Mouse (Mus musculus): ENCODE data around the gene Acaa1b.

Gene Acaa1b

GRCm38 (mm10) chr9:119143372-119143771 is 13.5 kb downstream of the Acaa1b start:
- DNase-seq = peak; percentile 26 to 62

GRCm38 (mm10) chr9:119142066-119142465 is 14.8 kb downstream of the Acaa1b start:
- DNase-seq = no peak

- DNase-seq = peak; percentile 32 to 57
Measured at GRCm38 (mm10) chr9:119138836-119139235, 18.1 kb downstream of the Acaa1b start.

- no peak for DNase-seq
Measured at GRCm38 (mm10) chr9:119130692-119131091, 26.2 kb downstream of the Acaa1b start.

- DNase-seq = peak; percentile 46 to 55
Measured at GRCm38 (mm10) chr9:119128436-119129181, 28.3 kb downstream of the Acaa1b start.

- DNase-seq = no peak
Measured at GRCm38 (mm10) chr9:119122596-119123369, 34.1 kb downstream of the Acaa1b start.

- DNase-seq = no peak
Measured at GRCm38 (mm10) chr9:119120168-119120560, 36.7 kb downstream of the Acaa1b start.

- DNase-seq = peak in 1 of 2 experiments; percentile 41
Measured at GRCm38 (mm10) chr9:119119409-119120167, 37.3 kb downstream of the Acaa1b start.

- no peak for DNase-seq
Measured at GRCm38 (mm10) chr9:119114911-119115310, 42.0 kb downstream of the Acaa1b start.

- DNase-seq = no peak
Measured at GRCm38 (mm10) chr9:119110640-119111039, 46.3 kb downstream of the Acaa1b start.

- no peak for DNase-seq
Measured at GRCm38 (mm10) chr9:119109685-119110353, 47.1 kb downstream of the Acaa1b start.

GRCm38 (mm10) chr9:119107566-119107965 is 49.3 kb downstream of the Acaa1b start:
- DNase-seq = peak; percentile 57 to 69

- DNase-seq = peak in 1 of 2 experiments; percentile 27
Measured at GRCm38 (mm10) chr9:119102783-119103113, 54.1 kb downstream of the Acaa1b start.

- DNase-seq = peak; percentile 56 to 67
Measured at GRCm38 (mm10) chr9:119101992-119102782, 54.7 kb downstream of the Acaa1b start, which contains the start of gene Dlec1. Dlec1 (plus strand) TSS chr9:119102478.

GRCm38 (mm10) chr9:119100177-119100898 is 56.6 kb downstream of the Acaa1b start:
- DNase-seq = peak in 1 of 2 experiments; percentile 54
